Mouse (Mus musculus) G1E-ER4 (cell line): ENCODE results near the gene C87436. TPM values are rescaled to one million over a fixed set of nuclear protein-coding genes. Genes with fewer than 3 reads are reported as not detected.

ENCODE experiments used
- GATA1 ChIP-seq: IDR thresholded peaks from one replicate; pipeline ENCODE4 v1.8.0; 2012; ENCODE audit warnings: low read length, inconsistent platforms
- polyA plus RNA-seq: library from polyadenylated mRNA; stranded (reverse); fragments of >175 nt; gene quantifications from 2 replicates; pipeline ENCODE4 v1.2.3, GENCODE M21; 2012

The C87436 gene
- polyA plus RNA-seq, 1 experiment: 4.4 TPM

- TF ChIP-seq GATA1: no peak
These were observed 34.2 kb downstream of the C87436 start for GRCm38 (mm10) chr6:86472100-86472955.

GRCm38 (mm10) chr6:86473077-86473476 is 34.9 kb downstream of the C87436 start:
- no peak for TF ChIP-seq GATA1

- TF ChIP-seq GATA1: no peak
These were observed 35.9 kb downstream of the C87436 start for GRCm38 (mm10) chr6:86474072-86474471.

- no peak for TF ChIP-seq GATA1
These were observed 36.5 kb downstream of the C87436 start for GRCm38 (mm10) chr6:86474646-86475181.

DNA sequence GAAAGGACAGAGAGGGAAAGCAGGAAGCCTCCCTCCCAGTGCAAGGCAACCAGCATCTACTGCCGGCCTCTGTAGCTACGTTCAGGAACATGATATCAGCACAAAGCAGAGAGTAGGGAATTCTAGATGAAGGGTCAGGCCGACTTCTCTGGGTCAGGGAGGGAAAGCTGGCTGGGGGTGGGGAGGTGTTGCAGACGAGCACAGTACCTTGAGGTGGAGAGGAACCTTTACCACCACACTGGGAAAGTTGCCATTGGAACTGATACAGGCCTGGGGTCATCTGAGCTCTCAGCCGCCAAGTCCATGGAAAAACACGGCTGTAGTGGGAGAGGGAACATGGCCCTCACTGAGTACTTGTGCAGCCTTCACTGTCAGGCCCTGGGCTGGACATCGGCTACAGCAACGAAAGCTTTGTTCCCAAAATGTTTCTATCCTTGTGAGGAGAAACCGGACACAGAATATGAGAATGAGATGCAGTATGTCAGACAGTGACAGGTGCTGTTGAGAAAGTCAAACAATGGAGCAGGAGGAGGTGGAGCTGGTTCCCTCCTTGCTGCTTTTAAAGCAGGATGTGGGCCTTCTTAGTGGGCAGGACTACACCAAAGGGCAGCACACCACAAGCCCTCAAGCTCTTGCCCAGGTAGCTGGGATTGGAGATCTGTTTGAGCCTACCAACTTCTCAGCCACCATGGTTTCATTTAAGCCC is 37.4 kb downstream of the C87436 start:
- no peak for TF ChIP-seq GATA1

DNA sequence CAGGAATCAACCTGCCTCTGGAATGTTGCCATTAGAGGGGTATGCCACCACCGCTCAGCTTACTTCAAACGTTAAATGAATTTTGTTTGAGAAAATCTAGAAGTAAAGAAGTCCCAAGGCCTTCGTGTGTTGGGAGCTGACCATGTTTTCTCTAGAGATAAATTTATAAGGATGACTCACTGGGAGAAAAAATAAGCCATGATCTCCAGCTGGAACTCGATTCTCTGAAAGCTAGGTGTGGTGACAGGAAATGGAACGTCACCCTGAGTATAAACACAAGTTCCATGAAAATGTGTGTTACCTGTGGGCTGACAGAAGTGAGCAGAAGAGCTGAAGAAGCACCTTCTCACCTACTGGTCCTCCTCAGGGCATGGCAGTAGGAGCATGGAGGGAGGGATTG is 38.8 kb downstream of the C87436 start:
- TF ChIP-seq GATA1: no peak

DNA sequence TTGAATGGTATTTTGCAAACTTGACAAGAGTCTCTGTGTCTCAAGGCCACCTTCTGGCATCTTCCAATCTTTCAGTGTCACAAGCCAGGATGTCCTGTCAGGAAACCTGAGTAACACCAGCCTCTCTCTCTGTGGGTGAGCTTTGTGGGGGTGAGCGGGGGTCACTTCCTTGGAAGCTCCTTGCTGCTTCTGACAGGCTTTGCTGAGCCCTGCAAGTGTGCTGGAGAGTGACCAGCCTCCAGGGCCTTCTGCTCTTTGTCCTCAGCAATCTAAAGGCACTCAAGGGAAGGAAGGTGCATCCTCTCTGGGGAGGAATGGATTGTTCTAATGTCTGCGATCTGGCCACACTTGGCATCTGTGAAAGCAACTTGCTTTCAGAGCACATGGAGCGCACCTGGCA is 41.1 kb downstream of the C87436 start:
- TF ChIP-seq GATA1: no peak

DNA sequence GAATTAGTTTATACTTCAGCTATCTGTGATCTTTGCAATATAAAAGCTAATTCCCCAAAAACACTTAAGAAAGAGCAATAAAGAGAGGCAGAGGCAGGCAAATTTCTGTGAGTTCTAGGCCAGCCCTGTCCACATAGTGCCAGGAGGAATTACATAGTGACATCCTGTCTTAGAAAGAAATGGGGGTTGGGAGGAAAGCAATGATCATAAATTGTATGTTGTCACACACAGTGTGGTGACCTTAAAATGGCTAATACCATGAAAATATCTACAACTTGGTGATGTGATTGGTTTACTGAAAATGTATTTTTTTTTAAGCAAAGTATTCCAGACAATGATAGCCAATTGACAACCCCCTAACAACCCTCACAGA is 41.6 kb downstream of the C87436 start:
- no peak for TF ChIP-seq GATA1

- no peak for TF ChIP-seq GATA1
These were observed 42.1 kb downstream of the C87436 start for GRCm38 (mm10) chr6:86480189-86480831.

DNA sequence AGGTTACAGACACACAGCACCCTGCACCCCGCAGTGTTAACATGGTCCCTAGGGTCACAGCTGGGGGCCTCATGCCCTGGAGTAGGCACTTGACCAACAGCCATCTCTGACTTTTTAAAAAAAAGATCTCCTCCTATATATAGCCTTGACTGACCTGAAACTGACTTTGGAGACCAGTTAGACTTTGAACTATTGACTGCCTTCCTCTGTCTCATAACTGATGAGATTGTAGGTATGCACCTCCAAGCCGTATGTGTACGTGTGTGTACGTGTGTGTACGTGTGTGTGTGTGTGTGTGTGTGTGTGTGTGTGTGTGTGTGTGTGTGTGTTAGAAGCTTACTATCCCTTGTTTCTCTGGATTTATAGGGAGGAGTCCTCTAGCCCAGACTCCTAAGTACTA is 43.7 kb downstream of the C87436 start:
- TF ChIP-seq GATA1: no peak

DNA sequence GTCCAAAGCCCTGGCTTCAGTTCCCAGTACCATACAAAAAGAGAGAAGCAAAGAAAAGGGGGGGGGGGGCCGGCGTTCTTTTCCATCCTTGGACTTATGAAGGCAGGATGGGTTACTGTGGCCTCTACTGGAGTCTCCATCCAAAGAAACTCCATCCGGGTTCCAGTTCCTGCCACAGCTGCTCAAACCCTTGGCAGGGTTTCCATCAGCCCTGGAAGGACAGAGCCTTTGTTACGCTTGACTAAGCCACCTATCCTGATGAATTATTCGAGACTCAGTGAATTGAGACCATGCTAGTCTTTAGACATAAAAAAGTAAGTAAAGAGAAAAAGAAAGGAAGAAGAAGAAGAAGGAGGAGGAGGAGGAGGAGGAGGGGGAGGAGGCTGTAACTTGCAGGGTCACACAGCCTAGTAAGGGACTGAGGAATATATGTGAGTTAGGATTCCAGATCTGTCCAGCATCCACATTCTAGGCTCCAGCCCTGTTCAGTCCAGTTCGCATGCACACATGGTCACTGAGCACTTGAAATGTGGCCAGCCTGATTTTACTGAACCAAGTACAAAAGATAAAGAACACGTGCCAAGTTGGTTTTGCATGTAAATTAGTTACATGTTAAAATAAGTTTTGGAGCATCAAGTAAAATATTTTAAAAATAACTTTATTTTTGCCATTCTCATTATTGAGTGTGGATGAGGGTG is 47.9 kb downstream of the C87436 start:
- no peak for TF ChIP-seq GATA1

- TF ChIP-seq GATA1: no peak
These were observed 49.4 kb downstream of the C87436 start for GRCm38 (mm10) chr6:86487358-86488148.

- no peak for TF ChIP-seq GATA1
These were observed 49.9 kb downstream of the C87436 start for GRCm38 (mm10) chr6:86488149-86488485.

DNA sequence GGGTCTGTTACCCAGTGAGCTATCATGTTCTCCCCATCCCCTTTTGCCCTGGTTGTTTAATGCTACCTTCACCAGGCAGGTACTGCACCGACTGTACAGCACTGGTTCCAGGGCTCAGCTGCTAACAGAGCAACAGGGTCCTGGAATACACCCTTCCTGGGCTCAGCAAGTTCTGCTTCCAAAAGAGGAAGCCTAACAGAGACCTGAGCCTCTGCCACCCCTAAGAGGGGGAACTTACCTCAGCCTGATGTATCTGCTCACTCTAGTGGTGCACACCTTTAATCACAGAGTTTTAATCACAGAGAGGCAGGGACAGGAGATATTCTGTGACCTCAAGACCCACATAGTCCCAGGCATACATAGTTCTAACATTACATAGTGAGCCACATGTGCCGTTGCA is 51.8 kb downstream of the C87436 start:
- no peak for TF ChIP-seq GATA1
